Mouse (Mus musculus) intestine, embryonic 15.5 days (tissue): ENCODE results near the gene Nsf. TPM values are rescaled to one million over a fixed set of nuclear protein-coding genes. Genes with fewer than 3 reads are reported as not detected.

Source experiments
- ATAC-seq: fragments of 200-750 bp; cut with Nextera tagmentation; 2 replicates; pipeline ENCODE4 v1.8.0; 2017; ENCODE audit warnings: moderate TSS enrichment, moderate library complexity
- H3K27ac ChIP-seq: fragments of 300-500 bp; sonication (generic); 2 replicates; pipeline ENCODE4 v1.5.1; 2015; ENCODE audit warnings: mild to moderate bottlenecking, inconsistent platforms
- H3K27me3 ChIP-seq: fragments of 300-500 bp; sonication (generic); replicated peaks from 2 replicates; pipeline ENCODE4 v1.6.1; 2015; ENCODE audit warnings: inconsistent platforms
- H3K36me3 ChIP-seq: fragments of 300-500 bp; sonication (generic); 2 replicates; pipeline ENCODE4 v1.6.1; 2015; ENCODE audit warnings: inconsistent platforms
- H3K4me1 ChIP-seq: fragments of 300-500 bp; sonication (generic); replicated peaks from 2 replicates; pipeline ENCODE4 v1.6.1; 2015; ENCODE audit warnings: inconsistent platforms
- H3K4me2 ChIP-seq: fragments of 300-500 bp; sonication (generic); replicated peaks from 2 replicates; pipeline ENCODE4 v1.6.1; 2015; ENCODE audit warnings: mild to moderate bottlenecking, inconsistent platforms
- H3K4me3 ChIP-seq: fragments of 300-500 bp; sonication (generic); replicated peaks from 2 replicates; pipeline ENCODE4 v1.5.1; 2015; ENCODE audit warnings: inconsistent platforms
- H3K9ac ChIP-seq: fragments of 300-500 bp; sonication (generic); 2 replicates; pipeline ENCODE4 v1.6.1; 2015; ENCODE audit warnings: inconsistent platforms
- H3K9me3 ChIP-seq: fragments of 300-500 bp; sonication (generic); 2 replicates; pipeline ENCODE4 v1.6.1; 2016; ENCODE audit warnings: inconsistent platforms
- WGBS: fragments of 180-500 bp; shearing (Covaris S2); methylation state at CpG from one replicate; pipeline ENCODE4 v1.1.7; 2015; 5-methylcytosine and 5-hydroxymethylcytosine counted together
- polyA plus RNA-seq: library from polyadenylated mRNA; unstranded; fragments of >200 nt; fragmentation: Nextera tagmentation; extraction: Ambion mirVana; gene quantifications from 2 replicates; pipeline ENCODE4 v1.2.1, GENCODE M21; 2015

Nsf gene
- polyA plus RNA-seq, 1 experiment from 2014 or later: 47.9 TPM

DNA sequence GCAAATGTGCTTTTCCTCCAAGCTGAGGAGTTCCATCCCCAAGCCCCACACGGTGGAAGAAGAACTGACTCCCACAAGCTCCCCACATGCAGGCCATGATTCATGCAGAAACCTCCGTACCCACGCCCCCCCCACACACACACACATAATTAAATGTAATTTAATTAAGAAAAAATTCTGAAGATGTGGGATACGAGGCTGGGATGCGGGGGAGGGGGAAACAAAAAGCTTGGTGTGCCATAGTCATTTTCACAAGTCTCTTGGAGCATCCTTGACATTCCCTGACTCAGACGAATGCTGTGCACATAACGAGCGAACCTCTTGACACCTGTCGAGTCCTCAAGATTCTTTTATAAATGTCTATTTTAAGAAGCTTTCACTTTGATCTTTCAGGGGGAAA lies 16.4 kb downstream of the Nsf start:
- ATAC-seq: no peak
- no peaks in the 10 kb centered on the region for H3K36me3 ChIP-seq
- no peak overlapping the region for H3K9ac ChIP-seq
- H3K9me3 ChIP-seq: no peaks in the 10 kb centered on the region
- H3K4me1 ChIP-seq: no peaks in the 10 kb centered on the region
- H3K4me2 ChIP-seq: no peak overlapping the region
- no peak overlapping the region for H3K27ac ChIP-seq
- WGBS: 90% methylated on average over 9 of the region's 9 CpGs
- no peak overlapping the region for H3K4me3 ChIP-seq
- H3K27me3 ChIP-seq: no peaks in the 10 kb centered on the region

GRCm38 (mm10) chr11:103935717-103936116 lies 18.1 kb downstream of the Nsf start:
- WGBS: 49% methylated on average over 2 of the region's 2 CpGs
- ATAC-seq: no peak
- Histone ChIP-seq H3K27ac (no peak overlapping the region), H3K4me2 (no peak overlapping the region), H3K9me3 (no peaks in the 10 kb centered on the region), H3K4me3 (no peak overlapping the region), H3K27me3 (no peaks in the 10 kb centered on the region), H3K4me1 (no peaks in the 10 kb centered on the region), H3K36me3 (no peaks in the 10 kb centered on the region), H3K9ac (no peak overlapping the region)

DNA sequence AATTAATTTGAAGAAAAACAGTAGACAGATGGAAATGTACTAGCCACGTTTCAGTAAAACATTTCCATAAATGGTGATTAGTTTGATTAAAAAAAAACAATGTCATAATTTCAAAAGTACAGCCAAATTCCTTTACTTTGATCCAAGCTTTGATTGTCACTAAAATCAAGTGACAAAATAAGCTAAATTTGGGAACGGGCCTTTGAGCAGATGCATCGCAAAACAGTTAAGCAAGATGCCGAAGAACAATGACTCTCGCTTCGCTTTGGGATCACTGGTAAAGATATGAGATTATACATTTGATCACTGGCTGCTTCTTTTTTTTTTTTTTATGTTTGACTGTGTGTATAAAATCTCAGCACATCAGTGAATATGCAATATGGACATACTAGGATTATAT lies 20.0 kb downstream of the Nsf start:
- H3K9ac ChIP-seq: no peak overlapping the region
- H3K9me3 ChIP-seq: no peaks in the 10 kb centered on the region
- no peaks in the 10 kb centered on the region for H3K4me1 ChIP-seq
- WGBS: 95% methylated on average over 6 of the region's 6 CpGs
- H3K4me2 ChIP-seq: no peak overlapping the region
- no peak overlapping the region for H3K4me3 ChIP-seq
- H3K27ac ChIP-seq: no peak overlapping the region
- H3K36me3 ChIP-seq: no peaks in the 10 kb centered on the region
- no peaks in the 10 kb centered on the region for H3K27me3 ChIP-seq
- ATAC-seq: no peak

GRCm38 (mm10) chr11:103923957-103924356 lies 29.9 kb downstream of the Nsf start:
- 83% methylated on average over 2 of the region's 2 CpGs for WGBS
- H3K9me3 ChIP-seq: no peaks in the 10 kb centered on the region
- H3K27ac ChIP-seq: no peak overlapping the region
- H3K36me3 ChIP-seq: 0 out of 2 replicates have a peak, but pooled peaks cover 4% of the 10 kb centered on the region
- no peak for ATAC-seq
- no peak overlapping the region for H3K9ac ChIP-seq
- H3K4me2 ChIP-seq: no peak overlapping the region
- H3K27me3 ChIP-seq: no peaks in the 10 kb centered on the region
- H3K4me1 ChIP-seq: no peaks in the 10 kb centered on the region
- H3K4me3 ChIP-seq: no peak overlapping the region

DNA sequence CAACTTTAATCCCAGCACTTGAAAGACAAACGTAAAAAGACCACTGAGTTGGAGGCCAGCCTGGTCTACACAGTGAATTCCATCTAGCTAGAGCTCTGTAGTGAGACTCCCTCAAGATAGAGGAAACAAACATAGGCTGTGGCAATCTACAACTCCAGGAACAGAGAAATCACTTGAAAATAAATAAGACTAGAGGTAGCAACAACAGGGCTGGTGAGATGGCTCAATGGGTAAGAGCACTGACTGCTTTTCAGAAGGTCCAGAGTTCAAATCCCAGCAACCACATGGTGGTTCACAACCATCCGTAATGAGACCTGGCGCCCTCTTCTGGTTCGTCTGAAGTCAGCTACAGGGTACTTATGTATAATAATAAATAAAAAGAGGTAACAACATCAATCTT lies 30.6 kb downstream of the Nsf start:
- Histone ChIP-seq H3K4me1 (no peaks in the 10 kb centered on the region), H3K27ac (no peak overlapping the region), H3K27me3 (no peaks in the 10 kb centered on the region), H3K4me2 (no peak overlapping the region), H3K9me3 (no peaks in the 10 kb centered on the region), H3K9ac (no peak overlapping the region), H3K36me3 (0 out of 2 replicates have a peak, but pooled peaks cover 4% of the 10 kb centered on the region), H3K4me3 (no peak overlapping the region)
- ATAC-seq: no peak
- WGBS: 85% methylated on average over 4 of the region's 4 CpGs

- Histone ChIP-seq H3K27ac (no peak overlapping the region), H3K4me3 (no peak overlapping the region), H3K4me1 (no peaks in the 10 kb centered on the region), H3K9ac (no peak overlapping the region), H3K9me3 (no peaks in the 10 kb centered on the region), H3K27me3 (no peaks in the 10 kb centered on the region), H3K36me3 (0 out of 2 replicates have a peak, but pooled peaks cover 4% of the 10 kb centered on the region), H3K4me2 (no peak overlapping the region)
- 93% methylated on average over 10 of the region's 10 CpGs for WGBS
- ATAC-seq: no peak
These were observed 31.0 kb downstream of the Nsf start for GRCm38 (mm10) chr11:103922812-103923211.

DNA sequence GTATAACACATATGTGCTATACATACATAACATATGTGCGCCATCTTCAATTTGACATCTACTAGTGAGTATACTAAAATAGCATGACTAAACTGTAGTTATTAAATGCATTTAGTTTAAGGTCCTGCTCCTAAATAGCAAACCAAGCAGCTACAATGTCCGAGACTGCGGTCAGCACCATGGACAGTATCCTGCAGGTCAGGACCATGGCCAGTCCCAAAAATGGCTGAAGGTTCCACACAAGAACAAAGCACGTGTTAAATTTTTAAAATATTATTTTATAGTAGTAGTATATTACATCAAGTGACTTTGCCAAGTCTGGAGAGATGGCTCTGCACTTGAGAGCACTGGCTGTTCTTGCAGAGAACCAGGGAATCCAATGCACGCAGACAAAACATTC lies 33.2 kb downstream of the Nsf start:
- no peak overlapping the region for H3K4me2 ChIP-seq
- ATAC-seq: no peak
- H3K9me3 ChIP-seq: no peaks in the 10 kb centered on the region
- WGBS: 62% methylated on average over 5 of the region's 5 CpGs
- no peaks in the 10 kb centered on the region for H3K4me1 ChIP-seq
- no peak overlapping the region for H3K9ac ChIP-seq
- H3K27ac ChIP-seq: no peak overlapping the region
- no peaks in the 10 kb centered on the region for H3K36me3 ChIP-seq
- H3K4me3 ChIP-seq: no peak overlapping the region
- H3K27me3 ChIP-seq: no peaks in the 10 kb centered on the region

GRCm38 (mm10) chr11:103916807-103917206 lies 37.0 kb downstream of the Nsf start:
- 64% methylated on average over 7 of the region's 7 CpGs for WGBS
- H3K4me1 ChIP-seq: no peaks in the 10 kb centered on the region
- H3K4me2 ChIP-seq: no peak overlapping the region
- no peaks in the 10 kb centered on the region for H3K9me3 ChIP-seq
- H3K27ac ChIP-seq: no peak overlapping the region
- ATAC-seq: no peak
- peaks cover 2% of the 10 kb centered on the region; the same call in 1 of the 2 replicates for H3K36me3 ChIP-seq
- H3K27me3 ChIP-seq: no peaks in the 10 kb centered on the region
- H3K9ac ChIP-seq: no peak overlapping the region
- no peak overlapping the region for H3K4me3 ChIP-seq

GRCm38 (mm10) chr11:103915686-103916085 lies 38.2 kb downstream of the Nsf start:
- Histone ChIP-seq H3K4me1 (no peaks in the 10 kb centered on the region), H3K9ac (no peak overlapping the region), H3K4me3 (no peak overlapping the region), H3K27ac (no peak overlapping the region), H3K9me3 (no peaks in the 10 kb centered on the region), H3K27me3 (no peaks in the 10 kb centered on the region), H3K36me3 (peaks cover 2% of the 10 kb centered on the region; the same call in 1 of the 2 replicates), H3K4me2 (no peak overlapping the region)
- no peak for ATAC-seq
- WGBS: 83% methylated on average over 9 of the region's 9 CpGs

DNA sequence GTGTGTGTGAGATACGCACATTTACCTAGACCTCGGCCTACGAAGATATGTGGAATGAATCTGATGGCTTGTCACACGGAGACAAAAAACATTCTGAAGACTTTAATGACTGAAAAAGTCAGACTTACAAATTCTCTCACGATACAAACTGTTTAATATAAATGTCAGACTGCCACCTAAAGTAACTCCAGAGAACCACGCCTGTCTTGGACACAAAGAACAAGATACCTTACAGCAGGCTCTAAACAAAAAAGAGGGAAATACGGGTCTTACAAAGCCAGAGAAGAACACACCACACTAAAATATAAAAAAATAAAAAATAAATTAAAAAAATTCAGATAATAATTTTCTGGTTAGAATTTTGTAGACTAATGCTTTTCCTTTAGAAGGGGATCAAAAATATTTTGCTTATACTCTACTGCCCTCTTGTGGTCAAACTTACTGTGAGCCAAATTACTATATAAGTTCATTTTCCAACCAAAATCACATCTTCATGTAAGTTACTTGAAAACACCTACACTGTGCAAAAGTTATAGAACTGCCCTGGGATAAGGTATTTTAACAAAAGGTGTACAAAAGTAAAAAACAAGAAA lies 42.8 kb downstream of the Nsf start:
- WGBS: 65% methylated on average over 7 of the region's 7 CpGs
- ATAC-seq: no peak
- no peaks in the 10 kb centered on the region for H3K27me3 ChIP-seq
- no peak overlapping the region for H3K27ac ChIP-seq
- no peaks in the 10 kb centered on the region for H3K9me3 ChIP-seq
- no peak overlapping the region for H3K9ac ChIP-seq
- no peaks in the 10 kb centered on the region for H3K4me1 ChIP-seq
- no peak overlapping the region for H3K4me2 ChIP-seq
- H3K36me3 ChIP-seq: peaks cover 2% of the 10 kb centered on the region; the same call in 1 of the 2 replicates
- no peak overlapping the region for H3K4me3 ChIP-seq

- H3K9me3 ChIP-seq: no peaks in the 10 kb centered on the region
- H3K36me3 ChIP-seq: peaks cover 2% of the 10 kb centered on the region; the same call in 1 of the 2 replicates
- H3K9ac ChIP-seq: no peak overlapping the region
- no peak overlapping the region for H3K4me2 ChIP-seq
- 93% methylated on average over 11 of the region's 11 CpGs for WGBS
- ATAC-seq: no peak
- H3K27ac ChIP-seq: no peak overlapping the region
- no peaks in the 10 kb centered on the region for H3K4me1 ChIP-seq
- H3K4me3 ChIP-seq: no peak overlapping the region
- no peaks in the 10 kb centered on the region for H3K27me3 ChIP-seq
These were observed 43.3 kb downstream of the Nsf start for GRCm38 (mm10) chr11:103910531-103910930.

GRCm38 (mm10) chr11:103909809-103910208 lies 44.0 kb downstream of the Nsf start:
- no peaks in the 10 kb centered on the region; the same call in 1 of the 2 replicates for H3K36me3 ChIP-seq

GRCm38 (mm10) chr11:103909396-103909795 lies 44.5 kb downstream of the Nsf start:
- ATAC-seq: peak; percentile 59; the same call in 1 of the 2 replicates
- Histone ChIP-seq H3K9me3 (no peaks in the 10 kb centered on the region), H3K4me3 (no peak overlapping the region), H3K27ac (no peak overlapping the region), H3K4me2 (no peak overlapping the region), H3K9ac (no peak overlapping the region), H3K4me1 (no peaks in the 10 kb centered on the region), H3K36me3 (no peaks in the 10 kb centered on the region; the same call in 1 of the 2 replicates), H3K27me3 (no peaks in the 10 kb centered on the region)
- WGBS: 71% methylated on average over 12 of the region's 12 CpGs

More at GRCm38 (mm10) chr11:103909809-103910208, 44.0 kb downstream of the Nsf start:
- Histone ChIP-seq H3K4me2 (no peak overlapping the region), H3K9me3 (no peaks in the 10 kb centered on the region), H3K4me3 (no peak overlapping the region), H3K27me3 (no peaks in the 10 kb centered on the region), H3K4me1 (no peaks in the 10 kb centered on the region), H3K27ac (no peak overlapping the region), H3K9ac (no peak overlapping the region)
- no peak for ATAC-seq
- WGBS: 81% methylated on average over 11 of the region's 11 CpGs
